Mouse (Mus musculus) heart, adult 2 months (tissue): ENCODE measurements around the gene Prr14.
"Not testable (repeated sequence)": the region's sequence is repeated elsewhere in the genome, so short reads cannot be mapped to it uniquely, and the experiment has no call there.

ENCODE experiments used
- CTCF ChIP-seq: fragments of 200-600 bp; IDR thresholded peaks from 2 replicates; pipeline ENCODE4 v1.8.1; 2022; ENCODE audit warnings: antibody characterized with exemption, mild to moderate bottlenecking, moderate library complexity
- EP300 ChIP-seq: fragments of 200-500 bp; IDR thresholded peaks from 2 replicates; pipeline ENCODE4 v1.6.1; 2011; ENCODE audit warnings: low read depth, low read length, control low read depth; ENCODE audit not compliant: insufficient read depth

DNA sequence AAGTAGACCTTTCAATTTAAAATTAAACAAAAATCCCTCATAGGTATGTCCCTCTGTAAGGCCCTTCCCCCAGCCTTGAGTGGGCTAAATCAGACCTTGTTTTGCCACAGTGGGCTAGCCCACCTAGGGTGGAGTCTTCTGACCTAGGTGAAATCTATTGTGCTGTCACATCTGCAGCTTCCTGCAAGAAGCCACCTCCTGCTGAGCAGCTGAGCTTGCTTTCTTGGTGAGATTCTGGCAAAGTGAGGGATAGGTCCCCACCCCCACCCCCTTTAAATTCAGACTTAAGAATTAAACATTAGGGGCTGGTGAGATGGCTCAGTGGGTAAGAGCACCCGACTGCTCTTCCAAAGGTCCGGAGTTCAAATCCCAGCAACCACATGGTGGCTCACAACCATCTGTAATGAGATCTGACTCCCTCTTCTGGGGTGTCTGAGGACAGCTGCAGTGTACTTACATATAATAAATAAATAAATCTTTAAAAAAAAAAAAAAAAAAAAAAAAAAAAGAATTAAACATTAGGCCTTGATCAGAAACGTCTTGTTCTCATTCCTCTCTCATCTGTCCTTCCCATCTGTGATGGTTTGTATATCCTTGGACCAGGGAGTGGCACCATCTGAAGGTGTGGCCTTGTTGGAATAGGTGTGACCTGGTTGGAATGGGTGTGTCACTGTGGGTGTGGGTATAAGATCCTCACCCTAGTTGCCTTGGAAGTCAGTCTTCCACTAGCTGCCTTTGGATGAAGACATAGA lies 864 bp upstream of the Prr14 start:
- not testable (repeated sequence) for TF ChIP-seq EP300, CTCF
